Mouse (Mus musculus) MEL (cell line): ENCODE data around the gene Vps53. TPM values are rescaled to one million over a fixed set of nuclear protein-coding genes. Genes with fewer than 3 reads are reported as not detected.

Experiments used
- DNase-seq: peaks from one replicate; pipeline ENCODE4 v3.0.0; 2011; ENCODE audit warnings: low read depth, low spot score
- H3K27ac ChIP-seq: 2 replicates; pipeline ENCODE4 v1.5.1; 2012; ENCODE audit warnings: low read depth, mild to moderate bottlenecking, control low read depth, low read length, moderate library complexity; ENCODE audit not compliant: control insufficient read depth
- H3K27me3 ChIP-seq, 2 experiments: fragments of 150-350 bp in 1 of 2; sonication (generic) in 1 of 2; 2 replicates each; pipeline ENCODE4 v1.6.1; 2012; ENCODE audit warnings: low read length in 2 of 2, mild to moderate bottlenecking in 2 of 2, improper control_type of control experiment in 1 of 2, moderate library complexity in 1 of 2; ENCODE audit not compliant: insufficient read depth in 2 of 2, control insufficient read depth in 1 of 2
- H3K36me3 ChIP-seq, 2 experiments: 2 replicates each; pipeline ENCODE4 v1.6.1; 2012 to 2014; ENCODE audit warnings: low read length in 2 of 2, improper control_type of control experiment in 1 of 2, inconsistent platforms in 1 of 2, mild to moderate bottlenecking in 1 of 2; ENCODE audit not compliant: insufficient read depth in 2 of 2, control insufficient read depth in 1 of 2
- H3K4me1 ChIP-seq, 2 experiments: fragments of 150-350 bp in 1 of 2; sonication (generic) in 1 of 2; 2 replicates each; pipeline ENCODE4 v1.6.1; 2012; ENCODE audit warnings: low read length in 2 of 2, improper control_type of control experiment in 1 of 2, mild to moderate bottlenecking in 1 of 2; ENCODE audit not compliant: insufficient read depth in 2 of 2, control insufficient read depth in 1 of 2
- H3K4me3 ChIP-seq, 2 experiments: fragments of 150-350 bp in 1 of 2; sonication (generic) in 1 of 2; 2 replicates each; pipeline ENCODE4 v1.5.1; 2012; ENCODE audit warnings: low read depth in 2 of 2, low read length in 2 of 2, mild to moderate bottlenecking in 2 of 2, moderate library complexity in 2 of 2, control low read depth in 1 of 2, improper control_type of control experiment in 1 of 2; ENCODE audit not compliant: control insufficient read depth in 1 of 2, insufficient read depth in 1 of 2
- H3K79me2 ChIP-seq: 2 replicates; pipeline ENCODE4 v1.6.1; 2012; ENCODE audit warnings: mild to moderate bottlenecking, low read length, moderate library complexity; ENCODE audit not compliant: control insufficient read depth, poor library complexity, insufficient read depth
- H3K9ac ChIP-seq: 2 replicates; pipeline ENCODE4 v1.6.1; 2012; ENCODE audit warnings: low read depth, mild to moderate bottlenecking, control low read depth, low read length, moderate library complexity; ENCODE audit not compliant: control insufficient read depth, poor library complexity, severe bottlenecking
- H3K9me3 ChIP-seq: fragments of 150-350 bp; sonication (generic); replicated peaks from 2 replicates; pipeline ENCODE4 v1.6.1; 2012; ENCODE audit warnings: mild to moderate bottlenecking, low read length, improper control_type of control experiment, moderate library complexity; ENCODE audit not compliant: insufficient read depth
- CHD2 ChIP-seq: IDR thresholded peaks from 2 replicates; pipeline ENCODE4 v1.6.1; 2011; ENCODE audit warnings: low read length, improper control_type of control experiment
- CTCF ChIP-seq, 3 experiments: IDR thresholded peaks in 2 of 3; conservative IDR thresholded peaks in 1 of 3; 2 replicates each; pipeline ENCODE4 v1.5.1; 2011 to 2012; ENCODE audit warnings: low read length in 3 of 3, low read depth in 2 of 3, mild to moderate bottlenecking in 2 of 3, improper control_type of control experiment in 1 of 3, inconsistent platforms in 1 of 3, mixed read lengths in 1 of 3, moderate library complexity in 1 of 3; ENCODE audit not compliant: control insufficient read depth in 1 of 3, insufficient read depth in 1 of 3, poor library complexity in 1 of 3, severe bottlenecking in 1 of 3
- ELF1 ChIP-seq: IDR thresholded peaks from 2 replicates; pipeline ENCODE4 v1.6.1; 2014; ENCODE audit warnings: low read depth, mild to moderate bottlenecking, inconsistent platforms, low read length, improper control_type of control experiment, moderate library complexity
- EP300 ChIP-seq, 2 experiments: IDR thresholded peaks; 2 replicates each; pipeline ENCODE4 v1.6.1; 2011; ENCODE audit warnings: improper control_type of control experiment in 2 of 2, low read length in 2 of 2, low read depth in 1 of 2, mild to moderate bottlenecking in 1 of 2
- ETS1 ChIP-seq: IDR thresholded peaks from 2 replicates; pipeline ENCODE4 v1.6.1; 2012; ENCODE audit warnings: low read depth, mild to moderate bottlenecking, inconsistent platforms, low read length, improper control_type of control experiment, moderate library complexity
- HCFC1 ChIP-seq: IDR thresholded peaks from 2 replicates; pipeline ENCODE4 v1.6.1; 2012; ENCODE audit warnings: low read depth, mild to moderate bottlenecking, inconsistent platforms, low read length, improper control_type of control experiment, moderate library complexity
- JUND ChIP-seq: IDR thresholded peaks from 2 replicates; pipeline ENCODE4 v1.6.1; 2011; ENCODE audit warnings: low read depth, mild to moderate bottlenecking, improper control_type of control experiment, low read length
- MAFK ChIP-seq: IDR thresholded peaks from 2 replicates; pipeline ENCODE4 v1.6.1; 2011; ENCODE audit warnings: low read depth, mild to moderate bottlenecking, low read length, improper control_type of control experiment, borderline replicate concordance
- MAX ChIP-seq: IDR thresholded peaks from 2 replicates; pipeline ENCODE4 v1.6.1; 2011; ENCODE audit warnings: low read length, improper control_type of control experiment
- MEF2A ChIP-seq: IDR thresholded peaks from 2 replicates; pipeline ENCODE4 v1.6.1; 2014; ENCODE audit warnings: low read depth, mild to moderate bottlenecking, inconsistent platforms, low read length, improper control_type of control experiment; ENCODE audit not compliant: poor library complexity, insufficient replicate concordance, severe bottlenecking; ENCODE audit errors: extremely low read depth
- MXI1 ChIP-seq: IDR thresholded peaks from 2 replicates; pipeline ENCODE4 v1.6.1; 2011; ENCODE audit warnings: mild to moderate bottlenecking, low read depth, low read length, improper control_type of control experiment
- MYC ChIP-seq: IDR thresholded peaks from 2 replicates; pipeline ENCODE4 v1.6.1; 2011; ENCODE audit warnings: low read depth, mild to moderate bottlenecking, low read length, improper control_type of control experiment, moderate library complexity
- NRF1 ChIP-seq: IDR thresholded peaks from 2 replicates; pipeline ENCODE4 v1.6.1; 2014; ENCODE audit warnings: low read depth, mild to moderate bottlenecking, inconsistent platforms, low read length, improper control_type of control experiment, moderate library complexity; ENCODE audit not compliant: poor library complexity, insufficient read depth, severe bottlenecking
- POLR2AphosphoS2 ChIP-seq: IDR thresholded peaks from 2 replicates; pipeline ENCODE4 v1.6.1; 2011; ENCODE audit warnings: low read length, improper control_type of control experiment
- POLR2AphosphoS5 ChIP-seq: IDR thresholded peaks from 2 replicates; pipeline ENCODE4 v1.6.1; 2012; ENCODE audit warnings: low read depth, borderline replicate concordance, mild to moderate bottlenecking, inconsistent platforms, low read length, moderate library complexity, mixed read lengths
- RAD21 ChIP-seq: IDR thresholded peaks from 2 replicates; pipeline ENCODE4 v1.6.1; 2011; ENCODE audit warnings: mild to moderate bottlenecking, low read depth, low read length, improper control_type of control experiment
- RCOR1 ChIP-seq: IDR thresholded peaks from 2 replicates; pipeline ENCODE4 v1.6.1; 2012; ENCODE audit warnings: low read depth, mild to moderate bottlenecking, inconsistent platforms, low read length, improper control_type of control experiment
- SIN3A ChIP-seq: IDR thresholded peaks from 2 replicates; pipeline ENCODE4 v1.6.1; 2012; ENCODE audit warnings: low read length, improper control_type of control experiment, inconsistent platforms
- SMC3 ChIP-seq: IDR thresholded peaks from 2 replicates; pipeline ENCODE4 v1.6.1; 2011; ENCODE audit warnings: low read depth, low read length, improper control_type of control experiment
- TBP ChIP-seq: IDR thresholded peaks from 2 replicates; pipeline ENCODE4 v1.8.0; 2011; ENCODE audit warnings: low read depth, low read length, improper control_type of control experiment
- UBTF ChIP-seq: IDR thresholded peaks from 2 replicates; pipeline ENCODE4 v1.6.1; 2012; ENCODE audit warnings: low read depth, mild to moderate bottlenecking, inconsistent platforms, low read length, improper control_type of control experiment, moderate library complexity, borderline replicate concordance; ENCODE audit not compliant: insufficient read depth
- USF1 ChIP-seq: IDR thresholded peaks from 2 replicates; pipeline ENCODE4 v1.6.1; 2014; ENCODE audit warnings: low read depth, mild to moderate bottlenecking, inconsistent platforms, low read length, improper control_type of control experiment, moderate library complexity
- ZC3H11A ChIP-seq: IDR thresholded peaks from 2 replicates; pipeline ENCODE4 v1.6.1; 2012; ENCODE audit warnings: low read depth, mild to moderate bottlenecking, inconsistent platforms, low read length, improper control_type of control experiment
- ZNF384 ChIP-seq: IDR thresholded peaks from 2 replicates; pipeline ENCODE4 v1.6.1; 2012; ENCODE audit warnings: low read depth, mild to moderate bottlenecking, inconsistent platforms, low read length, improper control_type of control experiment
- polyA plus RNA-seq, 2 experiments: library from polyadenylated mRNA; stranded (reverse) in 1 of 2; unstranded in 1 of 2; fragments of >175 nt in 1 of 2; fragments of >200 nt in 1 of 2; gene quantifications; 2 replicates each; pipeline versions ENCODE4 v1.2.1 to v1.2.4; 2012; ENCODE audit warnings: low replicate concordance in 2 of 2, low read depth in 1 of 2; ENCODE audit not compliant: insufficient read length in 2 of 2, insufficient read depth in 1 of 2, missing spikeins in 1 of 2
- total RNA-seq: library from RNA; depleted of rRNA; stranded (reverse); fragments of 300-350 nt; gene quantifications from 2 replicates; pipeline ENCODE4 v1.2.3, GENCODE M21; 2012

Vps53 gene
- total and polyA plus RNA-seq, 3 experiments = 38.4 to 50.4 TPM; not detected in 1

GRCm38 (mm10) chr11:76210228-76210985 is 31.0 kb upstream of the Vps53 start (continued):
- no peak for TF ChIP-seq ELF1
- no peak for TF ChIP-seq TBP

GRCm38 (mm10) chr11:76206793-76207192 is 27.3 kb upstream of the Vps53 start:
- Histone ChIP-seq H3K27ac (no peak overlapping the region), H3K9ac (no peak overlapping the region), H3K9me3 (no peaks in the 10 kb centered on the region), H3K4me3 (no peak overlapping the region), H3K4me1 (peaks cover 2 to 15% of the 10 kb centered on the region in 2 experiments; a peak in 3 of 4 replicates), H3K27me3 (peaks cover 0 to 2% of the 10 kb centered on the region in 2 experiments; a peak in 1 of 4 replicates), H3K36me3 (peaks cover 0 to 13% of the 10 kb centered on the region in 2 experiments; a peak in 2 of 4 replicates), H3K79me2 (peaks cover 5% of the 10 kb centered on the region; the same call in 1 of the 2 replicates)
- no peak for DNase-seq
- TF ChIP-seq ELF1 (no peak), CHD2 (no peak), RCOR1 (no peak)

GRCm38 (mm10) chr11:76201761-76202674 is 22.6 kb upstream of the Vps53 start:
- H3K36me3 ChIP-seq = peaks cover 0 to 2% of the 10 kb centered on the region in 2 experiments; a peak in 1 of 4 replicates
- H3K9ac ChIP-seq = peak overlapping the region; percentile 85
- H3K4me3 ChIP-seq = peak overlapping the region; percentile 83 to 87
- H3K9me3 ChIP-seq = no peaks in the 10 kb centered on the region
- no peak overlapping the region for H3K27ac ChIP-seq
- DNase-seq = peak; percentile 75
- peaks cover 3 to 10% of the 10 kb centered on the region in 2 experiments; a peak in 3 of 4 replicates for H3K4me1 ChIP-seq
- peaks cover 5% of the 10 kb centered on the region; the same call in 1 of the 2 replicates for H3K79me2 ChIP-seq
- peaks cover 0 to 4% of the 10 kb centered on the region in 2 experiments; a peak in 2 of 4 replicates for H3K27me3 ChIP-seq
- TF ChIP-seq JUND = no peak
- peak; percentile 9; the same call in 1 of the 2 replicates for TF ChIP-seq NRF1
- no peak for TF ChIP-seq RAD21
- no peak for TF ChIP-seq HCFC1
- TF ChIP-seq ETS1 = no peak
- TF ChIP-seq POLR2AphosphoS2 = no peak
- no peak for TF ChIP-seq TBP
- TF ChIP-seq SMC3 = no peak
- no peak for TF ChIP-seq ZNF384
- TF ChIP-seq MAX = 0 out of 2 replicates have a peak, but pooled peaks have one; percentile 27
- no peak for TF ChIP-seq RCOR1
- no peak for TF ChIP-seq ZC3H11A
- peak; percentile 73 for TF ChIP-seq MXI1
- TF ChIP-seq SIN3A = peak; percentile 42
- 0 out of 6 replicates have a peak, but pooled peaks of 1 of the 3 experiments have one; percentile 4 for TF ChIP-seq CTCF (IDR thresholded peaks at IDR 0.05 in 2 of 3, conservative IDR thresholded peaks at IDR 0.05 in 1 of 3; ENCODE audit: control insufficient read depth in 1 of 3, insufficient read depth in 1 of 3, low read depth in 2 of 3, low read length in 3 of 3, poor library complexity in 1 of 3, severe bottlenecking in 1 of 3)
- TF ChIP-seq UBTF = 0 out of 2 replicates have a peak, but pooled peaks have one; percentile 15
- TF ChIP-seq MYC = no peak
- no peak for TF ChIP-seq ELF1
- TF ChIP-seq MEF2A = no peak
- peak; percentile 85 for TF ChIP-seq USF1
- TF ChIP-seq POLR2AphosphoS5 = no peak
- TF ChIP-seq MAFK = no peak
- no peak for TF ChIP-seq EP300 (IDR thresholded peaks at IDR 0.05; ENCODE audit: low read depth in 1 of 2, low read length in 2 of 2)
